Mouse (Mus musculus) kidney, adult 9 months (tissue): ENCODE measurements around the gene Trem2.
A peak's percentile ranks its signal among the peaks of the same experiment; 100 is the strongest.
"Not testable (repeated sequence)": the region's sequence is repeated elsewhere in the genome, so short reads cannot be mapped to it uniquely, and the experiment has no call there.

Experiments
- DNase-seq: peaks from one replicate; pipeline ENCODE4 v3.0.0; 2022

The Trem2 gene

GRCm38 (mm10) chr17:48346231-48346630 lies at the start of gene Trem2:
Gene Trem2 (plus strand): TSS chr17:48346401.
- no peak for DNase-seq

GRCm38 (mm10) chr17:48299203-48299602 lies 47.0 kb upstream of the Trem2 start, which contains the start of gene Treml2:
Gene Treml2 (plus strand): TSS chr17:48299498.
- no peak for DNase-seq

GRCm38 (mm10) chr17:48299756-48300155 lies 46.4 kb upstream of the Trem2 start:
- DNase-seq: no peak

DNA sequence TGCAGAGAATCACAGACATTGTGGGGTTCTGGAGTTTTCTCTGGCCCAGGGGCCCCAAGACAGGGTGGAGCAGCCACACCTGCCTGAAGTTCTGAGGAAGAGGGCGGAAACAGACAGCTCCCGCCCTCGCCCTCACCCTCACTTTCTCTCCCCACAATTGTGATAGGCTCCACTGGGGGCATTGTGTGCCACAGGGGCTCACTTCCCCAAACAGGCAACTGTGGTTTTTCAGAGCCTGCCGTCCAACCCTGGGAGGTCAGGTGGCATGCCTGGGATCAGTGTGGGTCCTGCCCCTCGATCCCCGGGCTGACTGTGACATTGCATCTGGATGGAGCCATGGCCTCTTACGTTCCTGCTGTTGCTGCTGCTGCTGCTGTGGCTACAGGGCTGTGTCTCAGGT lies 46.0 kb upstream of the Trem2 start:
- no peak for DNase-seq

GRCm38 (mm10) chr17:48300861-48301260 lies 45.3 kb upstream of the Trem2 start:
- DNase-seq: no peak

- DNase-seq: no peak
Measured at GRCm38 (mm10) chr17:48301792-48302191, 44.4 kb upstream of the Trem2 start.

DNA sequence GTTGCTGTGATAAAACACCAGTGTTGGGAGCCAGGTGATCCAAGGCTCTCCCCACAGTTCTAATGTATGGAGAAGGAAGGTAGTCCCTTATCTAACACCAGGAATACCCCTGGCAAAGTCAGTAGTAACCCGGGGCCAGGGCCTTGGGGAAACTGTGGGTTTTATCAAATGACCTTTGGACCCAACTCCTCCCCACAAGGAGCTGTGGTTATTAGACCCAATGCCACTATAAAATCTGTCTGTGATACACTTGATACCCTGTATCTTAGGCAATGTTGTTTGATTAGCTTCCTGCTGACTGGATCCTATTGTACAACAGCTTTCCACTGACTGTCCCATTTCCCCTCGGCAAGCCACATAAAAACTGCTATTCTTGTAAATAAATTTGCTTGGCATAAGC lies 34.1 kb upstream of the Trem2 start:
- DNase-seq: no peak

DNA sequence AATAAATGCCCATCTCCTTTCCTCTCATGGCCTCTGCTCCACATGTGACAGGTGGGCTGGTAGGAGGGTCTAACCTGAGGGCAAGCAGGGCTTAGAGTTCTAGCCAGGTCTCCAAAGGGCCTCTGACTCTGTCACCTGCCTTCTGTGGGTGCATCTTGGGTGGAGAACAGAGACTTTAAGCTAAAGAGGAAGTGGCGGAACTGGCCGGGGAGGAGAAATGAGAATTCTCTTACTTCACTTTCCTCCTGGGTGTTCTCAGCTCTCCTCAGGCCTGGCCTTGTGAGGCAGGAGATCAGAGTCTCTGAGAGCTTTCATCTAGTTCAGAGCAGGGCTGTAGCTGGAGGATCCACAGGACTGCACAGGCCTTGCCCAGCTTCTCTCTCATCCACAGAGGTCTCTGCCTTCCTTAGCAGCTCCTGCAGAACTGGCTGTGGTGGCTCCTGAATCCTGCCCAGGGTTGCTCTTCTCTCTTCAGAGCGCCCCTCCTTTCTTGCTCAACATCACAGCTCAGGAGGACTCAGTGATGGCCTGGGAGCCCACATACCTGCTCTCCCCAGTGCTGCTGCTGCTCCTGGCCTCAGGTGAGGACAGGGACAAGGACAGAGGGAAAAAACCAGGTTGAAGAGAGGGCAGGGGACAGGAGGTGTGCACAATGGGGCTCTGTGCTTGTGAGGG lies 30.2 kb upstream of the Trem2 start, which contains the start of gene B430306N03Rik:
B430306N03Rik (plus strand) TSS at position 237 of the 675 bp plus-strand sequence.
- DNase-seq: not testable (repeated sequence)

DNA sequence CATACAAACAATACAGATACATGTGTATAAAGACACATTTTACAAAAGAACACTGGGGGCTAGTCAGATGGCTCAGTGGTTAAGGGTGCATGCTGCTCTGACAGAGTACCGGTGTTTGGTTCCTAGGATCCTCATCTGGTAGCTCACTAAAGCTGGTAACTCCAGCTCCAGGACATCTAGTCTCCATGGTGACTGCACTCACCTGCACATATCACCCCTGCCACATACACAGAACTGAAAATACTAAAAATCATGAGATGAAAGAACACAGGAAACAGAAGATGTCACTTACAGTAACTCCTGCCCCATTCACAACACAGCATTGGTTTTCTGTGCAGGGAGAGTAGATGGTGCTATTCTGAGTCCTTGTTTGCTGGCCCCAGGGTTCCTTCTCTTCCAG lies 27.5 kb upstream of the Trem2 start:
- DNase-seq: no peak

- DNase-seq: no peak
Measured at GRCm38 (mm10) chr17:48321279-48321678, 24.9 kb upstream of the Trem2 start.

DNA sequence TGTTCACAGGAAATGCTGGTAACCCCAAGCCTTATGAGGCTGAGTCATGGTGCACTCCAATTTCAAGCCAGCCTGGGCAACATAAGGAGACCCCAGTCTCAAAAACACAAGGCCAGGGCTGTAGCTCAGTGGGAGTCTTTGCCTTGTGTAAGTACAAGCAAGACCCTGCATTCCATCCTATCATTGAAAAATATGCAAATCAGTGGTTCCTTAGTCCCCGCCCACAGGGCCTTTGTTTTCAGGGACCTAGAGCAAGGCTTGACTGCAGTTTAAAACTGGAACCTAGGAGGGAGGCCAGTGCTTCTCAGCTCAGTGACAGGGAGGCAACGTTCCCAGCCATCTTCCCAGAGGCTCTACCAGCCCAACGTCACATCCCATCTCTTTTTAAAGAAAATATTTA lies 23.0 kb upstream of the Trem2 start:
- no peak for DNase-seq

DNA sequence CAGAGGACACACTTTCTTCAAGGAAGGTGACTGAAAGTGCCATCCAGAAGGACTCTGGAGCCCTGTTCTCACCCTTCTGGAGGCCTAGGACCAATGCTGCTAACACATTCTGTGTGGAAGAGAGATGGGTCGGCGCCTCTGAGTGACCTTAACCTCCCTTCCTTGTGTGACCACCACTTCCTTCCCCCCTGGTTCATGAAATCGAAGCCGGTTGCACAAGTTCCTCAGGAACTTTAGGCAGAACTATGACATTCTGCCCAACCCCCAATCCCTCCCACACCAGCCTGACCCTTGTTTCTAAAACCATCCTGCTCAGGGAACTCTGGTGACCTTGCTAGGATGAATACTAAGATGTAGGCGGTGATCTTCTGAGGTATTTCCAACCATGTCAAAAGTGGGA lies 21.9 kb upstream of the Trem2 start:
- no peak for DNase-seq

DNA sequence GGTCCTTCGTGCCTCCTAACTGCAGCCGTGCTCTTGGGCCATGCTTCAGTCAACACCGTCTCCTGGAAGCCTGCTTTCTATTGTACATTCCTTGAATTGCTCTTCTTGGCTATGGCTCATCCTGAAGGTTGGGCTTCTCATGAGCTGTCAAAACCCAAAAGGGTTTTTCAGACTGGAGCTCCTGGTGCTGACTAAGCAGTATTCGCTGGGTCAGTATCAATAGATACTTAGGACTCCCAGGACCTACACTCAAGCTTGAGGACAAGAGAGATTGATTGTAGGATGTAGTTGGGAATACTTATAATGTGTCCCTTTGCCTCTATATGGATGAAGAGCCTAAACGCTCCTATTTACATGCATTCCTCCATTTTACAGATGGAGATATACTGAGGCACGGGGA lies 21.1 kb upstream of the Trem2 start:
- DNase-seq: no peak

- DNase-seq: no peak
Measured at GRCm38 (mm10) chr17:48325638-48326037, 20.6 kb upstream of the Trem2 start.

GRCm38 (mm10) chr17:48326656-48327055 lies 19.5 kb upstream of the Trem2 start:
- DNase-seq: no peak

GRCm38 (mm10) chr17:48332524-48332923 lies 13.7 kb upstream of the Trem2 start:
- no peak for DNase-seq

DNA sequence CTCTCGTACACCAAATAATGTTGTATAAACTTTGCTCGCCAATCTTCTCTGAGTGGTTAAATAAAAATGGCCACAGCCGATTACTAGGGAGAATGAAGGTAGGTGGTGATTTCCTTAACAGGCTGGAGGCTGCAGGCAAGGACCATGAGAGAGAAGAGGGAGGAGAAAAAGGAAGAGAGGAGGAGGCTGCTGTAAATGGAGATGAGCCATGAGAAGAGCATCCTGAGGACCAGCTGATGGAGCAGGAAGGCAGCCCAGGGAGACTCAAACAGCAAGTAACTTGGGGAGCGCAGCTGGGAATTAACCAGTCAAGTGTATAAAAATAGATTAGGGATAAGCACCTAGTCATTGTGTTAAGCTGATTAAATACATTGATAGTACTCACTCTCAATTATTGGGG lies 12.0 kb upstream of the Trem2 start:
- DNase-seq: no peak

GRCm38 (mm10) chr17:48336857-48337256 lies 9.3 kb upstream of the Trem2 start:
- DNase-seq: peak; percentile 80

GRCm38 (mm10) chr17:48340267-48340666 lies 5.9 kb upstream of the Trem2 start:
- DNase-seq: no peak

GRCm38 (mm10) chr17:48341947-48342346 lies 4.3 kb upstream of the Trem2 start:
- no peak for DNase-seq

GRCm38 (mm10) chr17:48343065-48343464 lies 3.1 kb upstream of the Trem2 start:
- no peak for DNase-seq

GRCm38 (mm10) chr17:48345824-48346223 lies 377 bp upstream of the Trem2 start:
- no peak for DNase-seq

DNA sequence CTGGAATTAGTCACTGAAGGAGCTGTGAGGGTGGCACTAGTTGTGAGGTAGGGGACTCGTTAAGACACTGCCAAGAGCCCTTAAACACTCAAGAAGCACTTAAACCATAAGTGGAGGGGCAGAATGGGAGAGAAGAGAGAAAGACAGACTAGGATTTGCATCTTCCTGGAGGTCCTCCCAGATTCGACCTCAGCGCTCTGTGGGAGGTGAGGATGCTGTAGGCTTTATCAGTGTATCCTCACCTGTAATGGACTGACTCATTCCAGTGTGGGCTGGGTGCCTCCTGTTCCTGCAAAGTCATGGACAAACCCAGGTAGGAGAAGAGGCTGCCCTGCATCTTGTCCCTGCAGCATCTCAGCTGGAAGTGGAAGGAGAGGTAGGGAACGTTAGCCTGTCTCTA lies 633 bp downstream of the Trem2 start:
- no peak for DNase-seq

DNA sequence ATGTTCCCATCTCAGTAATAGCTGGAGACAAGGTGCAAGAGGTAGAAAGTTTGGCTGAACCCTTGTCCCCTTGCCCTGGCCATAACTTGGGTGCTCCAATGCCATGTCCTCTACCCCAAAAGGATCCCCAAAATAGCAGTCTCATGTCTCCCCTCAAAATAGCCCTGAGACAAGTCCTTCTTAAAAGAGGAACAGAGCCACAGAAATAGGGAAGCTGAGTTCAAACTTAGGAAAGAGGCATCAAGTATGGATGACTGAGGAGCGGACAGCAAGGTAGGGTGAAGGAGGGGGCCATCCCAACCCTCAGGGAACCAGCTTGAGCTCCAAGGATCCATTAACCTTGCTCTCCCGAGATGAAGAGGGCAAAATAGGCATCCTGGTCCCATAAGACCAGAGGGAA lies 1.1 kb downstream of the Trem2 start:
- no peak for DNase-seq

GRCm38 (mm10) chr17:48350681-48351193 lies 4.5 kb downstream of the Trem2 start:
- DNase-seq: no peak
